Mouse (Mus musculus) layer of hippocampus, adult 9-11 months (tissue): ENCODE measurements around the gene Hmga1.

ENCODE experiments used
- DNase-seq: peaks from one replicate; pipeline ENCODE4 v3.0.0; 2022

Gene Hmga1

GRCm38 (mm10) chr17:27561809-27562526 lies 5.7 kb downstream of the Hmga1 start:
- peak; percentile 67 for DNase-seq

GRCm38 (mm10) chr17:27563771-27564244 lies 7.5 kb downstream of the Hmga1 start:
- DNase-seq = no peak

- no peak for DNase-seq
These were observed 8.3 kb downstream of the Hmga1 start for GRCm38 (mm10) chr17:27564391-27565162.

- peak; percentile 95 for DNase-seq
These were observed 9.1 kb downstream of the Hmga1 start, which contains the start of gene AI413582 for GRCm38 (mm10) chr17:27565163-27565941. Gene AI413582 (minus strand): TSS chr17:27565756.

DNA sequence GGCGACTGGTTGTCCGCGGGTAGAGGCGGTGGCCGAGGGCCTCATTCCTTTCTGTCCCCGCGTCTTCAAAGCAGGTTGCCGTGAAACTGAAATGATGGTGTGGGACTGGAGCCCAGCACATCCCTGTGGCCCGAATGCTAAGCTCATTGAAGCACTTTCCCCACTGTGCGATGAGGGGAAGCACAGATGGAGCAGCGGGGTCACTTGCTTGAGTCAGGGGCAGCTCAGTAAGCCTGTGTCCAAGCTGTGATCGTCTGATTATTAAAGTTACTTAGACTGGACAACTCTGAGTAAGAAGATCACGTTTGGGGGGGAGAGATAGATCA lies 9.6 kb downstream of the Hmga1 start:
- no peak for DNase-seq

GRCm38 (mm10) chr17:27568228-27568627 lies 11.9 kb downstream of the Hmga1 start:
- no peak for DNase-seq

DNA sequence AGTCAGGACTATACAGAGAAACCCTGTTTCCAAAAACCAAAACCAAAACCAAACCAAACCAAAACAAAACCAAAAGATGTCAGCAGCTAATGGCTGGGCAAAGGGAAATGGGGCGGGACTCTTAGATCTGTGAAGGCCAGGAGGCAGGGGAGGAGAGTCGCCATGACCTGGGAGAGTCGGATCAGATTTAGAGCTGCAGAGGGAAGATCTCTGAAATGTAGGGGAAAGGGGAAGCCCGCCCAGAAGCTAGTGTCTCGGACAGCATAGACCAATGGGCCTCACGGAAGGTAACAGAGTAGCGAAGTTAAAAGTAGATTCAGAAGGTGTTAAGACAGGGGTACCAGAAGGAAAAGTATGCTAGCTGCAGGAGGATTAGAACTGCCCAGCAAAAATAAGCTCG lies 15.0 kb downstream of the Hmga1 start:
- DNase-seq = no peak

GRCm38 (mm10) chr17:27573772-27574320 lies 17.5 kb downstream of the Hmga1 start:
- no peak for DNase-seq

DNA sequence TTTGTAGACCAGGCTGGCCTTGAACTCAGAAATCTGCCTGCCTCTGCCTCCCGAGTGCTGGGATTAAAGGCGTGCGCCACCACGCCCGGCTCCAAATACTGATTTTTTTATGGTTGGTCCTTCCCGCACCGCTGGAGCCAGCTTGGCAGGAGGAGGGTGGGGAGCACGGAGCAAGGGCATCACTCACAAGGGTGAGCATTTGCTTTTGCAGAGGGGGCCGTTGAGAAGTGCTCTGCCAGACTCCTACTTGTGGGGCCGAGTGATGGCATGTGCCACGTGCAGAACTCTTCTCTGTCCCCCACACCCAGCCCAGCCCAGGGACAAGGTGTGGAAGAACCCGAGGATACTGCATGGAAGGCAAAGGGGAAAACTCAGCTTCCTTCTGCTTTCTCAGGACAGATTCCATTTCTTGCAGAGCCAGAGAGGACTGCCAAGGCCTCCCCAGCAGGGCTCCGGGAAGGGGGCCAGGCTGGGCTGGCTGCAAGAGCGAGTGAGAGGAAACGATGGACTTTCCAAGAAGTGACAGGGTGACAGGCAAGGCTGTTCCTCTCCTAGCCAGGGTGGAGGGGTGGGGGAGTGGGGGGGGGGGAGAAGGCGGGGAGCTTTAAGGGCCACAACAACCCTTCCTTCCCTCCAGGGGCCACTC lies 18.3 kb downstream of the Hmga1 start:
- peak; percentile 78 for DNase-seq

- no peak for DNase-seq
These were observed 18.9 kb downstream of the Hmga1 start for GRCm38 (mm10) chr17:27575116-27575776.

DNA sequence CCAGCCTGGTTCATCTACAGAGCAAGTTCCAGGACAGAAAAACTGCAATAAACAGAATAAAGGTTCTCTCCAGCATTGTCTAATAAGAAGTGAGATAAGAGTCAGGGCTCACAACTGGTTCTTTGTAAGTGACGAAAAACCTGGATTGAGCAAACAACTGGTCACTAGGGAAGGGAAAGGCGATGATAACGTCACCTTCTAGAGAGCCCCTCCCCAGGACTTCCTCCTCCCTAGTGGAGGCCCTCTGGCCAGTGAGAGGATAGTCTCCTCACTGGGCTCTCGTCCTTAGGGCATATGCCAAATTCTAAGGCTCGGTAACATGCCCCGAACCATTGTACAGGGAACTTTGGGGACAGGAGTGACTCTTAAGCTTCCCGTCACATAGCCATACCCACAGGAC lies 19.8 kb downstream of the Hmga1 start:
- DNase-seq = no peak

- no peak for DNase-seq
These were observed 21.2 kb downstream of the Hmga1 start for GRCm38 (mm10) chr17:27577468-27577867.

DNA sequence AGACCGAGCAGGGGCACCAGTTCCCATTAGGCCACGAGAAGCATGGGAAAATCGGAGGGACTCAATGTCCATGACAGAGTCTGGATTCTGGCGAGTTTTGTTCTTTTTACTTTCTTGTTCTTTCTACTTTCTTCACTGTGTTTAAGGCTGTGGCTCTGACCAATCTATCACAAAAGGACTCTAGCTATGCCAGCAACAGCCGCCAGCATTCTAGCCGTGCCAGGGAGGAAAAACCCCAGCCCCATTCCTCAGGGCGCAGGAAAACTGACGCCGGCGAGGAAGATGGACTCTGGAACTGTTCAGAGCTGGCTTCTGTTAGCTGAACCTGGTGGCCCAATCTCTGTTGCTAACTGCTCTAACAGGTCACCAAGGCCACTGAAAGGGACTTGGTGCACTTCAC lies 22.2 kb downstream of the Hmga1 start:
- DNase-seq = no peak

DNA sequence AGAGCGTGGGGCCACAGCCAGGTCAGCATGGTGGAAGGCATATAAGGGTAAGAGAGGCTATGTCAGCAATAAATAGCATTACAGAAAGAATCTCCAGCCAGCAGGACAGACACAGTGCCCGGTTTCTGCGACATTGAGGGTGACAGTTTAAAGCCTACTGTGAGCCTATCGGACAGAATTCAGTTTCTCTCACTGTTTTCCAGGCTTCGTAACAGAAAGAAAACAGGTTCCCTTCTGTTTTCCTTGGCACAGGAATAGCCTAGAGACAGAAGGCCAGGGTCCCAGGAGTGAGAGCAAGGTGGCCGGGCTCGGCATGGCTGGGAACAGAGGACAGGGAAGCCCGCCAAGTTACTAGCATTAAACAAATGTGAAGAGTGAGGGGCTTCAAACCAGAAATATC lies 23.5 kb downstream of the Hmga1 start:
- no peak for DNase-seq

DNA sequence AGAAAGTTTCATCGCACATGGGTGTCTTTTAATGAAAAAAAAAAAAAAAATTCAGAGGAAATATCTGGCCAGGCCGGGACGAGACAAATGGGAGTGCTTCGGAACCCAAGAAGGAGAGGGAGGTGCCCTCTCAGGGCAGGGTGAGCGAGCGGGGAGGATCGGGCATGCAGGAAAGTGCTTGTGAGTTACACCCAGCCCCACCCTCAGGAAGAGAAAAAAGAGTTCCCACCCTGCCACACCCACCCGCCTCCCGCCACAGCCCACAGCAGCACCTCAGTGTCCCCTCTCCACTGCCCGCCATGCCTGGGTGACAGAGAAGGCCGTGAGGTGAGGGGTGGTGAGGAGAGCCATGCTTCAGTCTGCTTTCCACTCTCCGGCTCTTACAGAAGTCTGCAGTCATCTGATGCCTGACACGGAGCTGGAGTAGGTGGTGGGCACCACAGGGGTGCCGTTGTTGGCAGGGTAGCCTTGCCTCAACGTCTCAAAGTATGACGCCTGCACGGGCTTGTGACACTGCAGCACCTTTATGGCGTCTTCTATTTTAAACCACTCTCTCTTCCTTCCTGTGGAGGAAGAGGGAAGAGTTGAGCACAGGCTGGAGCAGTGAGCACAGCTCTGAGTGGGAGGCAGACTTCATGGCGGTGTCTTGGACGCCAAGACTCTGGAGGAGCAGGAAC lies 24.2 kb downstream of the Hmga1 start:
- DNase-seq = no peak

DNA sequence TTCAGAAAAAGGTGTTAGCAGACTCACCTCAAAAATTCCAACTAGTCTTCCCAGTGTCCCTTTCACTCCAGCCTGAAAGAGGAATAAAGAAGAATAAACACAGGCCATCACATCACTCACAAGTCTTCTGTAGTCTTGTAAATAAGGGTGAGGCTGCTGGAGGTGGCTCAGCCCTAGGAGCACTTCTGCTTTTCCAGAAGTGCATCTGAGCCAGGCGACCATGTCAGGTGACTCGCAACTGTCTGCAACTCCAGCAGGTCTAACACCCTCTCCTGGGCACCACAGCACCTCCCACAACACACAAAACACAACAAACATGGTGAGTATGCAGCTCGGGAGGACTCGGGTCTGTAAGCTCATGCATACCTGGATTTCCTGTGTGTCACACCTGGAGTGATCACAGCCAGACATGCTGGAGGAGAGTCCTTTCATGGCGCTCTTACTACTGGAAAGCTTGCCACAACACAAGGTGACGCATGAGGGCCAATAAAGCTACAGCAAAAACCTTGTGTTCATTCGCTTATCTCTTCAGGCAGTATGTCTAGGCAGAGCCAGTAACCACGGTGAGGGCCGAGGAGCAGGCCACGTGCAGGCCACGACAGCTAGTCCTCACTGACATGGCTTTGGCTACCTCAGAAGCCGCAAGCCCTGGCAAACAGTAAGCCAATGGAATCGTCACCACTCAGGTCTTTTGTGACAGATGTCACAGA lies 27.0 kb downstream of the Hmga1 start:
- DNase-seq = no peak

- no peak for DNase-seq
These were observed 30.4 kb downstream of the Hmga1 start for GRCm38 (mm10) chr17:27586661-27587060.

- no peak for DNase-seq
These were observed 31.0 kb downstream of the Hmga1 start for GRCm38 (mm10) chr17:27587252-27587651.

GRCm38 (mm10) chr17:27588231-27588630 lies 31.9 kb downstream of the Hmga1 start:
- no peak for DNase-seq

- no peak for DNase-seq
These were observed 35.7 kb downstream of the Hmga1 start for GRCm38 (mm10) chr17:27591826-27592564.
